Mouse (Mus musculus) left cerebral cortex, postnatal 25 days (tissue): Measurements from ENCODE around the gene Sec22c. TPM values are rescaled to one million over a fixed set of nuclear protein-coding genes. Genes with fewer than 3 reads are reported as not detected.

Experiments
- total RNA-seq, 2 experiments: library from RNA; stranded (reverse); gene quantifications; 2 replicates each; pipeline ENCODE4 v1.2.3; 2021

The Sec22c gene
- total RNA-seq, 2 experiments from 2014 or later: 26.8 to 28.8 TPM

Other genes starting within 250 kb of the Sec22c start
- gene Cck, start 209.8 kb downstream of the Sec22c start, total RNA-seq: 100 to 1,000 TPM; 670 to 812 TPM
- gene Lyzl4, start 63.4 kb downstream of the Sec22c start, total RNA-seq: 1 to 10 TPM; 1.5 to 1.8 TPM
- gene Vipr1, start 62.8 kb downstream of the Sec22c start, total RNA-seq: 10 to 100 TPM; 22.2 to 26.2 TPM
- 10 to 100 TPM; 79.0 to 92.0 TPM for gene Ss18l2, start 4.8 kb upstream of the Sec22c start, total RNA-seq
- 100 to 1,000 TPM in 1 of 2 experiments, 10 to 100 TPM in 1; 95.5 to 124 TPM for gene Nktr, start 13.7 kb upstream of the Sec22c start, total RNA-seq
- 100 to 1,000 TPM; 108 to 115 TPM for gene Zfp651, start 53.8 kb upstream of the Sec22c start, total RNA-seq
- gene Klhl40, start 72.1 kb upstream of the Sec22c start, total RNA-seq: 1 to 10 TPM; 4.9 to 5.5 TPM
- gene Hhatl, start 87.0 kb upstream of the Sec22c start, total RNA-seq: 10 to 100 TPM; 16.1 to 18.8 TPM
- gene Ccdc13, start 134.0 kb upstream of the Sec22c start, total RNA-seq: 1 to 10 TPM; 5.2 to 6.9 TPM
- gene Higd1a, start 152.9 kb upstream of the Sec22c start, total RNA-seq: 10 to 100 TPM; 94.1 to 99.6 TPM
- 1 to 10 TPM; 5.5 to 7.6 TPM for gene Ackr2, start 192.9 kb upstream of the Sec22c start, total RNA-seq
- gene Cyp8b1, start 210.8 kb upstream of the Sec22c start, total RNA-seq: not detected
- gene Fam198a, start 245.5 kb upstream of the Sec22c start, total RNA-seq: 1 to 10 TPM; 5.4 to 6.9 TPM